Mouse (Mus musculus): Measurements from ENCODE around the gene Cd40. TPM values are rescaled to one million over a fixed set of nuclear protein-coding genes. Genes with fewer than 3 reads are reported as not detected.
A peak's percentile ranks its signal among the peaks of the same experiment; 100 is the strongest.

Cd40 gene
- polyA plus RNA-seq, 1 experiment from 2014 or later: 7.3 TPM

- no peaks in the 10 kb centered on the region for H3K27me3 ChIP-seq (ENCODE audit: control insufficient read depth, insufficient read depth, low read length)
- H3K9me3 ChIP-seq (ENCODE audit: control insufficient read depth, low read length): no peaks in the 10 kb centered on the region
- no peak overlapping the region for H3K4me2 ChIP-seq (ENCODE audit: low read length)
- H3K9ac ChIP-seq (replicated peaks; ENCODE audit: low read length): no peak overlapping the region
- DNase-seq (peak; percentile 27), ATAC-seq (ENCODE audit: low FRiP score, low TSS enrichment) (no peak)
- WGBS: 8% methylated on average over 6 of the region's 6 CpGs
- peaks cover 22% of the 10 kb centered on the region for H3K4me1 ChIP-seq (ENCODE audit: control insufficient read depth, insufficient read depth, low read length)
- no peak overlapping the region for H3K4me3 ChIP-seq (replicated peaks; ENCODE audit: low read depth, low read length)
- no peaks in the 10 kb centered on the region for H3K36me3 ChIP-seq (ENCODE audit: control insufficient read depth, insufficient read depth, low read length)
- H3K27ac ChIP-seq (replicated peaks; ENCODE audit: low read depth, low read length): no peak overlapping the region
These were observed 45.3 kb downstream of the Cd40 start for GRCm38 (mm10) chr2:165100749-165101148.

GRCm38 (mm10) chr2:165102920-165103319 lies 47.5 kb downstream of the Cd40 start:
- ATAC-seq (ENCODE audit: low FRiP score, low TSS enrichment): no peak
- Histone ChIP-seq H3K4me3 (replicated peaks; ENCODE audit: low read depth, low read length) (no peak overlapping the region), H3K9ac (replicated peaks; ENCODE audit: low read length) (no peak overlapping the region), H3K36me3 (ENCODE audit: control insufficient read depth, insufficient read depth, low read length) (no peaks in the 10 kb centered on the region), H3K9me3 (ENCODE audit: control insufficient read depth, low read length) (no peaks in the 10 kb centered on the region), H3K4me1 (ENCODE audit: control insufficient read depth, insufficient read depth, low read length) (peaks cover 20% of the 10 kb centered on the region), H3K27me3 (ENCODE audit: control insufficient read depth, insufficient read depth, low read length) (no peaks in the 10 kb centered on the region), H3K4me2 (ENCODE audit: low read length) (no peak overlapping the region), H3K27ac (replicated peaks; ENCODE audit: low read depth, low read length) (no peak overlapping the region)
- no peak for DNase-seq
- 93% methylated on average over 3 of the region's 3 CpGs for WGBS

- no peaks in the 10 kb centered on the region for H3K27me3 ChIP-seq (ENCODE audit: control insufficient read depth, insufficient read depth, low read length)
- DNase-seq (no peak), ATAC-seq (ENCODE audit: low FRiP score, low TSS enrichment) (no peak)
- 67% methylated on average over 16 of the region's 16 CpGs for WGBS
- H3K36me3 ChIP-seq (ENCODE audit: control insufficient read depth, insufficient read depth, low read length): no peaks in the 10 kb centered on the region
- H3K4me1 ChIP-seq (ENCODE audit: control insufficient read depth, insufficient read depth, low read length): peaks cover 20% of the 10 kb centered on the region
- H3K4me2 ChIP-seq (ENCODE audit: low read length): no peak overlapping the region
- no peak overlapping the region for H3K4me3 ChIP-seq (replicated peaks; ENCODE audit: low read depth, low read length)
- no peak overlapping the region for H3K27ac ChIP-seq (replicated peaks; ENCODE audit: low read depth, low read length)
- H3K9ac ChIP-seq (replicated peaks; ENCODE audit: low read length): no peak overlapping the region
- no peaks in the 10 kb centered on the region for H3K9me3 ChIP-seq (ENCODE audit: control insufficient read depth, low read length)
These were observed 50.2 kb downstream of the Cd40 start for GRCm38 (mm10) chr2:165105513-165106079.

GRCm38 (mm10) chr2:165106585-165106984 lies 51.2 kb downstream of the Cd40 start:
- H3K27me3 ChIP-seq (ENCODE audit: control insufficient read depth, insufficient read depth, low read length): peaks cover 3% of the 10 kb centered on the region
- peaks cover 14% of the 10 kb centered on the region for H3K4me1 ChIP-seq (ENCODE audit: control insufficient read depth, insufficient read depth, low read length)
- no peaks in the 10 kb centered on the region for H3K9me3 ChIP-seq (ENCODE audit: control insufficient read depth, low read length)
- peak; percentile 22; the same call in 1 of the 2 replicates for ATAC-seq (ENCODE audit: low FRiP score, low TSS enrichment)
- 15% methylated on average over 18 of the region's 18 CpGs for whole genome bisulfite sequencing
- DNase-seq: peak; percentile 50
- no peak overlapping the region for H3K4me2 ChIP-seq (ENCODE audit: low read length)
- peak overlapping the region; percentile 4; the same call in 1 of the 2 replicates for H3K27ac ChIP-seq (replicated peaks; ENCODE audit: low read depth, low read length)
- H3K9ac ChIP-seq (replicated peaks; ENCODE audit: low read length): no peak overlapping the region
- H3K36me3 ChIP-seq (ENCODE audit: control insufficient read depth, insufficient read depth, low read length): no peaks in the 10 kb centered on the region
- no peak overlapping the region for H3K4me3 ChIP-seq (replicated peaks; ENCODE audit: low read depth, low read length)

GRCm38 (mm10) chr2:165112149-165112548 lies 56.7 kb downstream of the Cd40 start:
- peaks cover 17% of the 10 kb centered on the region for H3K27me3 ChIP-seq (ENCODE audit: control insufficient read depth, insufficient read depth, low read length)
- WGBS: under 1% methylated on average over 49 of the region's 54 CpGs
- H3K4me2 ChIP-seq (ENCODE audit: low read length): peak overlapping the region; percentile 26; the same call in 1 of the 2 replicates
- peak overlapping the region; percentile 9; the same call in 1 of the 2 replicates for H3K4me3 ChIP-seq (replicated peaks; ENCODE audit: low read depth, low read length)
- H3K9me3 ChIP-seq (ENCODE audit: control insufficient read depth, low read length): no peaks in the 10 kb centered on the region
- H3K36me3 ChIP-seq (ENCODE audit: control insufficient read depth, insufficient read depth, low read length): 0 out of 2 replicates have a peak, but pooled peaks cover 4% of the 10 kb centered on the region
- peaks cover 5% of the 10 kb centered on the region; the same call in 1 of the 2 replicates for H3K4me1 ChIP-seq (ENCODE audit: control insufficient read depth, insufficient read depth, low read length)
- H3K27ac ChIP-seq (replicated peaks; ENCODE audit: low read depth, low read length): no peak overlapping the region
- peak; percentile 93 for DNase-seq
- H3K9ac ChIP-seq (replicated peaks; ENCODE audit: low read length): no peak overlapping the region
- ATAC-seq (ENCODE audit: low FRiP score, low TSS enrichment): peak; percentile 62; the same call in 1 of the 2 replicates

- DNase-seq (peak; percentile 55), ATAC-seq (ENCODE audit: low FRiP score, low TSS enrichment) (peak; percentile 38; the same call in 1 of the 2 replicates)
- peaks cover 5% of the 10 kb centered on the region; the same call in 1 of the 2 replicates for H3K4me1 ChIP-seq (ENCODE audit: control insufficient read depth, insufficient read depth, low read length)
- H3K9ac ChIP-seq (replicated peaks; ENCODE audit: low read length): no peak overlapping the region
- no peak overlapping the region for H3K4me2 ChIP-seq (ENCODE audit: low read length)
- no peaks in the 10 kb centered on the region for H3K9me3 ChIP-seq (ENCODE audit: control insufficient read depth, low read length)
- no peak overlapping the region for H3K4me3 ChIP-seq (replicated peaks; ENCODE audit: low read depth, low read length)
- H3K36me3 ChIP-seq (ENCODE audit: control insufficient read depth, insufficient read depth, low read length): 0 out of 2 replicates have a peak, but pooled peaks cover 4% of the 10 kb centered on the region
- no peak overlapping the region for H3K27ac ChIP-seq (replicated peaks; ENCODE audit: low read depth, low read length)
- peaks cover 17% of the 10 kb centered on the region for H3K27me3 ChIP-seq (ENCODE audit: control insufficient read depth, insufficient read depth, low read length)
- 23% methylated on average over 11 of the region's 11 CpGs for WGBS
These were observed 58.3 kb downstream of the Cd40 start for GRCm38 (mm10) chr2:165113733-165114132.

GRCm38 (mm10) chr2:165120765-165121164 lies 65.3 kb downstream of the Cd40 start:
- Histone ChIP-seq H3K9ac (replicated peaks; ENCODE audit: low read length) (no peak overlapping the region), H3K9me3 (ENCODE audit: control insufficient read depth, low read length) (no peaks in the 10 kb centered on the region), H3K4me2 (ENCODE audit: low read length) (no peak overlapping the region), H3K4me3 (replicated peaks; ENCODE audit: low read depth, low read length) (no peak overlapping the region), H3K27me3 (ENCODE audit: control insufficient read depth, insufficient read depth, low read length) (no peaks in the 10 kb centered on the region), H3K36me3 (ENCODE audit: control insufficient read depth, insufficient read depth, low read length) (0 out of 2 replicates have a peak, but pooled peaks cover 12% of the 10 kb centered on the region), H3K27ac (replicated peaks; ENCODE audit: low read depth, low read length) (no peak overlapping the region), H3K4me1 (ENCODE audit: control insufficient read depth, insufficient read depth, low read length) (peaks cover 14% of the 10 kb centered on the region)
- DNase-seq: no peak
- 84% methylated on average over 9 of the region's 9 CpGs for WGBS
- 0 out of 2 replicates have a peak, but pooled peaks have one; percentile 34 for ATAC-seq (ENCODE audit: low FRiP score, low TSS enrichment)

GRCm38 (mm10) chr2:165121206-165121840 lies 65.9 kb downstream of the Cd40 start:
- DNase-seq (peak; percentile 65), ATAC-seq (ENCODE audit: low FRiP score, low TSS enrichment) (0 out of 2 replicates have a peak, but pooled peaks have one; percentile 48)
- H3K4me3 ChIP-seq (replicated peaks; ENCODE audit: low read depth, low read length): no peak overlapping the region
- no peaks in the 10 kb centered on the region for H3K9me3 ChIP-seq (ENCODE audit: control insufficient read depth, low read length)
- H3K27ac ChIP-seq (replicated peaks; ENCODE audit: low read depth, low read length): no peak overlapping the region
- 0 out of 2 replicates have a peak, but pooled peaks cover 9% of the 10 kb centered on the region for H3K36me3 ChIP-seq (ENCODE audit: control insufficient read depth, insufficient read depth, low read length)
- H3K27me3 ChIP-seq (ENCODE audit: control insufficient read depth, insufficient read depth, low read length): no peaks in the 10 kb centered on the region
- 28% methylated on average over 10 of the region's 10 CpGs for WGBS
- no peak overlapping the region for H3K4me2 ChIP-seq (ENCODE audit: low read length)
- H3K4me1 ChIP-seq (ENCODE audit: control insufficient read depth, insufficient read depth, low read length): peaks cover 14% of the 10 kb centered on the region
- H3K9ac ChIP-seq (replicated peaks; ENCODE audit: low read length): no peak overlapping the region
